Mouse (Mus musculus) spleen, postnatal 4 days (tissue): ENCODE measurements around the gene Chit1.

ENCODE experiments used
- DNase-seq, 2 experiments: peaks; one replicate each; pipeline ENCODE4 v3.0.0; 2022; ENCODE audit warnings: low spot score in 2 of 2

Gene Chit1

DNA sequence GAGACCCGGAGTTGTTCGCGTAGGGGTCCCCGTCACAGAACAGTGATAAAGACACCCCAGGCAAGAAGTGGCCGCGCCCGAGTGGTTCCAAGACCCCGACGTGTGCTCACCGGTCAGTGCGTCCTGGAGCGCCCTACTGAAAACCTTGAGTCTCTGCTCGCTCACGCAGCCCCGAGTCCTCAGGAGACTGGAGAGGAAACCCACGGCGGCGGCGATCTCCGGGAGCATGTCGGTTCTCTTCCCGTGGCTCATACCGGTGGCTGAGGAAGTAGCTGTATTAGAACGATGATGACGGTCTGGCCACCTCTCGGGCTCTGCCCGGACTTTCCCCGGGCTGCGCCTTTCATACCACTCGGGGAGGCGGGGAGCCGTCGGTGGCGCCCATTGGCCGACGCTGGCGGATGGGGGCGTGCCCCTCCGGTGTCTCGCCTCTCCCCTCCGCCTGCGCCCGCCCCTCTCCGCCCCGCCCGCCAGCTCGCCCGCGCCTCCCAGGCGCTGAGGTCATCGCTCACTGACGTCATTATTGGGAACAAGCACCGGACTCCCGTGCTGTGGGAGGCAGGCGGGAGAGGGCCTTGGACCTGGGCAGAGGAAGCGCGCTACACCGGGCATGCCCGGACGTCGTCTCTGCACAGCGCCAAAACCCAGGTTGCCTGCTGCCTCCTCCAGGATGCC, 32.1 kb upstream of the Chit1 start, which contains the start of gene Btg2:
Gene Btg2 (minus strand): TSS at position 319 of the 675 bp plus-strand sequence.
- peak; percentile 98 to 99 for DNase-seq

DNA sequence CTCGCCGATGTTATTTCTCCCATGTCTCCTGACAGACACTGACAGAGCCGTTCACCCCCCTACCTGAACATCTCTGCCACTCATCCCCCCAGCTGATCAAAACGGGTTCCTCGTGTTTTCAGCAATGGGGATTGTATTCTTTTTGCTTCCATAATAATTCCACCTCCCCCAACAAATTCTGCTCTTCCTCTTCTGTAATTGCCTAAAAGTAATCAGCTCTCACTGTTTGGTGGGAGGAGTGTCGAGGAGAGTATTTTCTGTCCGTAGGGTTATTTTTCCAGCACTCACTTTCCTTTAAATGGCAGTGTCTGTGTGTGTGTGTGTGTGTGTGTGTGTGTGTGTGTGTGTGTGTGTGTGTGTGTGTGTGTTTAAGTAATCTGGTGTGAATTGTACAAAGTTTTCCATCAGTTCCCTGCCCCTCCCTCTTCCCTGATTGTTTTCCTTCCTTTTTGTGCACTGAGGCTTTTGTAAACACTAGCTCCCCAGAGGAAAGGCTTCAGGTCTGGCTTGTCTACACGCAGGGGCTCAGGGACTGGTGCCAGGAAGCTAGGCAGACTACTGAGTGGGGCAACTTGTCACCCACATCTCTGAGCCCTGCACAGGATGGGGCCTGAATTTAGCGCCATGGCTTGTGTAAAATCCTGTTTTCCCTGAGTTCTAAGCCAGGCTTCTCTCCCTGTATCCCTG, 31.4 kb upstream of the Chit1 start:
- peak in 1 of 2 experiments; percentile 24 for DNase-seq

DNA sequence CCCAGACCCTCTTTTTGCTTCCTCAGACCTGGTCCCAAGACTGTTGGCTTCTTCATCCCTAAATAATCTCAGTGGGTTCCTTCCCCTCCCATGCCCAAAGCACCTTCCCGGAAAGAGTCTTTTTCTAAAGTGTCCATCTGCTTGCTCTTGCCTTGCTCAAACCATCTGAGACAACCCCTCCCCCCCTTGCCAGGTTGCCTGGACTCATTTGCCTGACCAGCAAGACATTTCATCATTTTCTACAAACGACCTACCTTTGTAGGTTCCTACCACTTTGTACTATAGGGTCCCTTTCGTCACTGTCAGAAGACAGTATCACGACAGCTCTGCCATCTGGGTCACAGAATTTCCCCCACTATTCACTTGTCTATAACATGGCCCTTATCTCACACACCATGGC, 30.6 kb upstream of the Chit1 start:
- DNase-seq: no peak

DNA sequence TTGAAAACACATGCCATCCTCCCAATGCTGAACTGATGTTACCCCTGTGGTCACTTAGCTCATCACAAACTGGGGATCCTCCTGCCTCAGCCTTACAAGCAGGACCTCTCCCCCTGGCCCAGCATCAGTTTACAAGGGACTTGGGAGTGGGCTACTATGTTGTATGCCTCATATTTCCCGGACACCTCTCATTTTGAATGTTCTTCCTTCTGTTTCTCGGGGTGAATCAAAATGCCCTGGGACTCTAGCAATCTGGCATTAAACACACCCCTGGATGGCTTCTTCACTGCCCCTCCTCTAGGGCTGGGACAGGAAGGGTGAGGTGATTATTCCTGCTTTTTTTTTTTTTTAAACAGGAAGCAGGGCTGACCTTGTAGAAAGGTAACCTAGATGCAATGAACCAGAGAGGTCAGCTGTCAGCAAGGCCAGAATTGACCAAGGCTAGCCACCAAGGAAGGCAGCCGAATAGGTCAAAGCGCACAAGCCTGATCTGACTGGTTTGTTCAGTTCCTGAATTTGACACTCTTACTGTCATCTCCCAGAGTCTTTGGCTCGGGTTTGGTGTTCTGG, 30.1 kb upstream of the Chit1 start:
- no peak for DNase-seq

DNA sequence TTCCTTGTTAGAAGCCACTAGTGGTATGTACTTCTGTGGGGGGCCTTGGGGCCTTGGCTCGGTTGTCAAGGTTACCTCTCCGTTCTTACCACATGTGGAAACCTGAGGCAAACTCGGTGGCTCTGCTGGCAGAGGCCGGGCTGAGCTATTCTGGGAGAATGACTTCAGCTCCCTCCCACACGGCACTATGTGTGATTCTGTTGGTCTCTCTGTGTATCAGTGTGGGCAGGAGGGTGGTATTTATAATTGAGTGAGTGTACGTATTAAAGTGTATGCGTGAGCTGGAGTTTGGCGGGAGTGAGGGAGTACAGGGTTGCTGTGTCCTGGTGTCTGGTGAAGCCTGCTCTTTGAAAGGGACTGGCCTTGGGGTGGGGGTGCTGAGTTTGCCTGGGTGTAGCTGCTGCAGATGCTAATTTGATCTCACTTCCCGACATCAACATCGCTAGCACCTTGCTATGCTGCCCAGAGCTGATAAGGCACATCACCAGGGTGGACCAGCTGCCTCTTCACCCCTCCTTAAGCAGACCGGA, 28.0 kb upstream of the Chit1 start:
- DNase-seq: peak; percentile 54 to 75

DNA sequence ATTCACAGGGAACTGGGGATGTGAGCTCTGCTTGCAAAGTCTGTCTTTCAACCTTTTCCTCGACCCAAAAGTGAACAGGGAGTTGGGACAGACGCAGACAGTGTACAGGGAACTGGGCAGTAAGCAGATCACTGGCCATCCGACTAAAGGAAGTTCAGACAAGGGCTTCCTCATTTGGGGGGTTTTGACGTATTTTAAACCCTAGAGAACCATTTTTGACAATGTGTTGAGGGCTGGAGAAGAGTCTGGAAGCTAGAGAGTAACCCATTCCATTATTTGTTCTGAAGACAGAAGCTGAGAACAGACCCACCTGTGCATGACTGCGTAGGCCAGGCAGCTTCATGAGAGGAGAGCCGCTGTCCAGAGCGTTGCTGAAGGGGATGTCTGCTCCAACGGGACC, 27.4 kb upstream of the Chit1 start:
- DNase-seq: no peak

DNA sequence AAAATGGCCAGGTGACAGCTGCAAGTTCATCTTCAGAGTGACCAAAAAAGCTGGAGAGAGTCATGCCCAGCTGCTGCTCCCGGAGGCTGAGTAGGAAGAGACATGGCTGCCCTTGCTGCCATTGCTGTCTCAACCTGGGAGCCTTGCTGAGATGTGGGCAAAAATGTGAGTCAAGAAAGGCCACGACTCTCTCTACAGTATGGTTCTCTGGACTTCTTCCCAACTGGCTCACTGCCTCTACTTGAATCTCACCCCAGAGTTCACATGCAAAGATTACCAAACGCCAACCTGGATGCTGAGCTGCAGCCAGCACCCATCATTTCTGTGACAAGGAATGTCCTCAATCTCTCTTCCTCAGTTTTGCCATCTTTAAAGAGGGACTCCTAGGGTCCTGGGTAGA, 26.9 kb upstream of the Chit1 start:
- DNase-seq: no peak

DNA sequence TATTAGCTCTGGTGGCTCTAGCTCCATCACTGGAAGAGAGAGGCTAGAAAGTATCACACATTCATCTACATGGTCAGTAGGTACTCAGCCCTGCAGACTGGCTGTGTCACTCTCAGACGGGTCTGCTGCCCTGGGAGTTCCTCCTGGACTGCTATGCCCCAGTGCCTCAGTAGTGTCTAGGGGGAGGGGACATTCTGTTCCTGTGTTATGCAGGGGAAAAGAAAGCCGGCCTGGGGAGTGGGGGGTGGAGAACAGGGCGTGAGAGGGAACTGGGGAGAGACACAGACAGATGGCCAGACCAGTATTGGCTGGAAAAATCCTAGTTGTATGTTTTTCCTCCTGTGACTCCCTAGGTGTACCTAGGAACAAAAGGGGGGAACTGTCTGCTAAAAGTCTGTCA, 25.0 kb upstream of the Chit1 start:
- no peak for DNase-seq

DNA sequence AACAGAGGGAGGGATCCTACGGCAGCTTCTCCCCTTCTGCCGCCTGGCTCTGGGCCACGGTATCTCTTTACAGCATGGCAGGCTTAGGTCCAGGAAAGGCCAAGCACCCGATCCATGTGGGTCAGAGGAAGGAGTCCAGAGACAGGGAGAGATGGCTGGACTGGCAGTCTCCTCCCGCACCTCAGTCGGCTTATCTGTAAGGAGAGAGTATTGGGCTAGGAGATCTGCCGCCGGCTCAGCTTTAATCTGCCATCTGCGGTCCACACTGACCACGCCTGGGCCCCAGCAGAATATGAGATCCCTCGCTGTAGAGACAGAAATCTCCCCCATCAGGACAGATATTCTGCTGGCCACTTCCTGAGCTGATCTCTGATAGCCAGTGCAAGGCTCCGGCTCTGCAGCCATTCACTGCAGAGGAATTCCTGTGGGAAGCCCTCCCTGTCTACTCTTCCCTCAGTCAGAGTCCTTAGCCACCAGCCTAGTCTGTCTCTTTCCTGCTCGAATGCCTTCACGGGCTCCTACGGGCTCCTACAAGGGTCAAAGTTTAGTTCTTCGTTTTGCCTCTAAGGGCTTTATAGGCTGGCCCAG, 24.1 kb upstream of the Chit1 start:
- no peak for DNase-seq

DNA sequence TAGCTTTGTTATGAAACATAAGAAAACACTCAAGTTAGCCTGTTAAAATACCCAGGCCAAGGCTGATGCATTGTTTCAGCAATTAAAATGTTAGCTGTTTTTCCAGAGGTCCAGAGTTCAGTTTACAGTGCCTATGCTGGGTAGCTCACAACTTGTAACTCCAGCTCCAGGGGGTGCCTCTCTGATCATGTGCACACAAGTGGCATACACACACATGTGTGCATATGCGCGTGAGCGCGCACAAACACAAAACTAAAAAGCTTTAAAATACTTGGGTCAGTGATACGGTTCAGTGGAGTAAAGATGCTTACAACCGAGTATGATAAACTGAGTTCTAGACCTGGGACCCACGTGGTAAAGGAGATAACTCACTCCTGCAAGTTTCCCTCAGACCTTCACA, 22.0 kb upstream of the Chit1 start:
- no peak for DNase-seq

DNA sequence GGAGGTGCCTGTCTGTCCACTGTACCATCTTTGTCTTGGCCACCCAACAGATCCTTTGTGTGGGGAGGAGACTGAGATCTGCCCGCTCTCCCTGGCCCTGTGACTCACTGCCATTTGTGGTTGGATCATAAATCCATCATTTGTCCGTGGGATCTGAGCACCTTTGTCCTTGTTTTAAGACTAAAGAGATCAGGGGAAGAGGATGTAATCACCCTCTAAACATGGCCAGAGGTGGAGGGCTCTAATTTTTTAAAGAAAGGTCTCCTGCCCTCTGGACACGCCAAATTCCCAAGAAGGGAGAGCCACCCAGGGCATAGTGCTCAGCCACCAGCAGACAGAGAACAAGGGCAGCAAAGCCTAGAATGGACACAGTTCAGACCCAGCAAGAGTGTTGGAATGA, 19.2 kb upstream of the Chit1 start:
- no peak for DNase-seq

DNA sequence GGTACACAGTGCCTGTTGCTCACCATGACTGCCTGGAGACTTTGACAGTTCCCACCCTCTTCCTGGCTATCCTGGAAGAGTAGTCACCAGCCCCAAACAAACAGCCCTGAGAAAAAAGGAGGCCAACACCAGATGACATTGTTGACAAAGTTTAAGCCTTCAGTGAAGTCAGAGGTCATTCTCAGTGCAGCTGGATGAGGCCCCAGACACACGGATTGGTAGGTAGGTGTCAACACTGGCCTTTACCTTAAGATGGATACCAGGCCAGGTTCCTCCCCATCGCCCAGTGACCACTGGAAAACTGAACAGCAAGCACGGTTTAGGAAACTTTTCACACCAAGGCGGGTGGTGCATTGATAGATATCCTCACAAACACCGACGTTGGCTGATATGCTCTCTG, 18.7 kb upstream of the Chit1 start:
- no peak for DNase-seq

DNA sequence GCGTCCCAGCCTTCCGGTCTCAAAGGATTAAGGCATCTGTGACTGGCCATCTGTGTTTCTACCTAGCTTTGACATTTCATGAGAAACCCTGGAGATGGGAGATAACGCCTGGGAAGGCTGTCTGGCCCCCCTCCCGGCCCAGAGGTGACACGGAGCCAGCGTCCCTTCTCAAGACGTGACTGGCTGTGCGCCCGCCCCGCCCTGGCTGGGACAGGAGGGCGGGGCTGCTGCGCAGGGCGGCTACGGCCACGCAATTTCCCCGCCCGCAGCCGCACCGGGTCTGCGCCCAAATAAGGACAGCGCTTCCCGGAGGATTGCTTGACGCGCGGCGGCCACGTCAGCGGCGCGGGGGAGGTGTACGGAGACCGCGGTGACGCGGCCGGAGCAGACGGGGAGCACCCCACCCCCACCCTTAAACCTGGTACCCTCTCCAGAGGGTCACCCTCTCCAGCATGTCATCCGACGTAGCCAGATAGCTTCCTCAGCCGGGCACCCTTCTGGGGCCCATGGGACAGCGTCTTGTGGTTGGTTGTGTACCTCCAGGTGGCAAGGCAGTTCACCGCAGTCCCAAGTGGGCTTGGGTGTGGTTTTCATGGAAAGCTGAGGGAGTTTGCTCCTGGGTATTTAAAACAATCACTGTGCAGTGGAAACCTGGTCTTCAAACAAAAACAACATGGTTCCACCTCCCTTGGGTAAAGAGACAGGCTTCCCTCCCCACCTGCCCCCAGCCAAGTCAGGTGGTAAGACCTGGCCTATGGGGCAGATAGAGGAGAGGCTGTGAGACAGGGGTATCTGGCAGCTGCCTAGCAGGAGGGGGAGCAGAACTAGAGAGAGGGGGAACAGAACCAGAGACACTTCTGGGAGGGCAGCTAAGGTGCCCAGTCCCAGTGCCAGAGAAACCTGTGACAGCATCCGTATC, 17.9 kb upstream of the Chit1 start:
- peak; percentile 92 to 95 for DNase-seq

DNA sequence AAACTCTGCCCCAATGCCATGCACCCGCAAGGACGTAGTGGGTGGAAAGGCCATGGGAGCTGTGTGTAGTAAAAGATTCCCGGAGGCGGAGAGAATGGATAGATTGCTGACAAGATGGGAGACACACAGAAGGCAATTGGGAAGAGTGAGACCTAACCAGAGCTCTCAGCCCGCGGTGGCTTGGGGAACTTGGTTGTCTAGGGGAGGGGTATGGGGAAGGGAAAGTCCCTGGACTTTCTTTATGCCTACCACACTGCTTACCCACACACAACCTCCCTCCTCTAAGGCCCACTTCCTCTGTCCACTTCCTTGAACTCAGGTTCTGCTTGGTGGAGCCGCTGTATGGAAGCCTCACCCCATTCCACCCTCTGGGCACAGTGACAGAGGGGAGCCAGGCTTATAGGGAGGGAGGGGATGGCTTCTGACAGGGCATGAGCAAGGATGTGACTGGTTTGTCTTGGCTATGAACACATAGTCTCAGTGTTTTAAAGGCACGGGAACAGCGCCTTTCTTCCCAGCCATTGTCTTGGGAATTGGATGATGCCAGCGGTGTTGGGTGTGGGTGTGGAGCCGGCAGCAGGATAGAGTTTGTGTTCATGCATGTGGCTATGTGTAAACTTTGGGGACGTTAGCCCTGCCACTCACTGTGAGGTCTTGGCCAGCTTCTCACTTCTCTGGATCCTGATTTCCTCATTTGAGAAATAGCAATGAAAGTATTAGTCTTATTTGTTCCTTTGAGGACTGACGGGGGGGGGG, 17.1 kb upstream of the Chit1 start:
- peak; percentile 49 to 81 for DNase-seq

DNA sequence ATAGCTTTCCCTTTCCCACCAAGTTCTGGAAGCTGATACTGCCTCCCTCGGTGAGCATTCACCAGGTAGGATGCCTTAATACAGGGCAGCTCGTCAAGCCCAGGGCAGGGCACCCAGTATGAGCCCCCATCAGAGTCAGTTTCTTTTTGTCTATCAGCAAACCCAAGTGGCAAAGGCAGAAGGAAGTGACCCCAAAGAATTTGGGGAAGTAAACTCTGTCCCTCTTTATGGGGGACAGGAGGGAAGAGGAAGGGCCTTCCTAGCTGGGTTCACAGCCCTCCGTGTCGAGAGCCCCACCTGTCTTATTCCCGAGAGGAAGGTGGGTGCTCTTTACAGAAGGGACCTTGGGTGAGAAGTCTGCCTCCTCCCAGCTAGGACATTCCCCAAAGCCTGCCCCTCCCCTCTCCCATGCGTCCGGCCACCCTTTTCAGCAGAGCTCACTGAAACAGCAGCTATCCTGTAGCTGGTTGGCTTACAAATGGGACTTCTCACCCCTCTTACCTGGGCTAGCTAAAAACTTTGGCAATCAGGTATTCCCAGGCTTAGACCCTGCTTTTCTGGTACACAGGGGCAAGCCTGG, 15.9 kb upstream of the Chit1 start:
- peak in 1 of 2 experiments; percentile 70 for DNase-seq

DNA sequence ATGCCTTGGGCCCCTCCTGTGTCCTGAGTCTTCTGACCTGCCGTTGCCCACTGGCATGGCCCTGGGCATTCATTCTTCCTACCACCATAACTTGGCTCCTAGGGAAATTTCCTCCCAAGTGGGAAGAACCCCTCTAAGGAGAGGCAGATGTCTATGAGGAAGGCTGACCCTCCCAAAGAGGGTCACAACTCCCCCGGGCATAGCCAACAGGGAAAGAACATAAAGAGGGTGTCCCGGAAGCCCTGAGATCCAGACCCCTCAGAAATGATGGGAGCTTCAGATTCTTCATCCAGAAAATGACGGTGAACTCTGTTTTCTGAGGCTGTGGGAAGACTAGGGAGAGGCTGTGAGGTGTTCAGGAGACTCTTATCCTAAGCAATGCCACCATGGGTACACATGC, 15.3 kb upstream of the Chit1 start:
- DNase-seq: no peak

DNA sequence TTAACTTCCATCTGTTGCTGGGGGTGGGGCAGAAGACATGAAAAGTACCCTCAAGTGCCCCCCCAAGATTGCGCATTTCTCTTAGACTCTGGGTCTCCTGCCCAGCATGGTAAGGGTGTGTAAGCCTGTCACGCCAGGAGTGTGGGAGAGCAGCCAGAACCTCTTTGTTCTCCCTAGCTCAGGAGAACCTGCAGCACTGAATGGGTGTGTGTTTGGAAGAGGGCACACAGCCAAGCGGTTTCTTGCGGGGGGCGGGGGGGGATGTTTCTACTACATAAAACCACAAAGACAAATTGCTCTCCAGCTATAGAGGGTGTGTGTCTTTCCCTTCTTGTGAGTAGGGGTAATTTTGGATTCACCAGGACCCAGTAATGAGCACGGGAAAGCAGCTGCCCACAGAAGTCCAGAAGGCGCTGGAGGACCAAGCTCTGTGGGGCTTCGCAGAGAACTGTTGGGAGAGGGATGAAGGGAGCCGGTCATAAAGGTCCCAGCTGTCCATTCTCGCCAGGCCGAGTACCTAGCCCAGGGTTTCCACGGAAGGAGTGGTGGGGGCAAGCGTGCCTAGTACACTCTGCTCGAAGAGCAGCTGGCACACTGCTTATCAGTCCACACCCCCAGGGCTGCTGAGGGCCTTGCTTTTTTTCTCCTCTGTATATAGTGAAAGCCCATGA, 14.6 kb upstream of the Chit1 start:
- DNase-seq: peak in 1 of 2 experiments; percentile 74

DNA sequence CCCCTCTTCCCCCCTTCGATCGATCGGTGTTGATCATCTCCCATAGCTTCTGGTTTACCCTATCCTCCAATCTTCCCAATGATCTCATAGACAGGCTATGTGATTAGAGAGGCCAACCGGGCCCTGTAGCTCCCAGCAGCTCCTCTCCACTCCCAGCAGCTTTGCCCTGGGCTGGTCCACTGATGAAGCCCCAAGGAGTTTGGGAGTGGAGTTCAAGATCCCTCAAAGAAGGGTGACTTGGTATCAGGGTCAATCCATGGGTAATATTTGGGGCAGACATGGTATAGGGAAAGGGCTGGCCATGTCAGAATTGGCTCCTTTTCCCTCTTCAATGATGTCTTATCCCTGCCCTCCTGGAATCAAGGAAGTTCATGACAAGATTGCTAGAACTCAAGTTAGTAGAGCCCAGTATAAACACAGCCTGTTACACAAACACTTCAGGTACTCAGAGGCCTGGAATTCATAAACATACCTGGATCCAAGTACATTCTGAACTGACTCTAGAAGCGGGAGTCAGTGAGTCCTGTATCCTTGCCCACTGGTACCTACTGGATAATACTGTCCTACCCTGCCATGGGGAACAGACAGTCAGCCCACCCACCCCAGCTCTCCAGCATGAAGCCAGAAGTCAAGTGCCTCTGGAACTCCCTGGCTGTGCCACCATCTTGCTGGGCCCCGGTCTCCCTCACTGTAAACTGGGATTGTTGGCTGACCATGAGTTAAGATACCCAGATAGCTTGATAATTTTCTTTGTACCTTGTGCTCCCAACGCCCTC, 13.8 kb upstream of the Chit1 start:
- DNase-seq: no peak
